Mouse (Mus musculus): ENCODE measurements around the gene Rnf151. TPM values are rescaled to one million over a fixed set of nuclear protein-coding genes. Genes with fewer than 3 reads are reported as not detected.
A peak's percentile ranks its signal among the peaks of the same experiment; 100 is the strongest.
"Not testable (repeated sequence)": the region's sequence is repeated elsewhere in the genome, so short reads cannot be mapped to it uniquely, and the experiment has no call there.

Rnf151 gene
- polyA plus RNA-seq, 1 experiment from 2014 or later = 0.07 TPM

DNA sequence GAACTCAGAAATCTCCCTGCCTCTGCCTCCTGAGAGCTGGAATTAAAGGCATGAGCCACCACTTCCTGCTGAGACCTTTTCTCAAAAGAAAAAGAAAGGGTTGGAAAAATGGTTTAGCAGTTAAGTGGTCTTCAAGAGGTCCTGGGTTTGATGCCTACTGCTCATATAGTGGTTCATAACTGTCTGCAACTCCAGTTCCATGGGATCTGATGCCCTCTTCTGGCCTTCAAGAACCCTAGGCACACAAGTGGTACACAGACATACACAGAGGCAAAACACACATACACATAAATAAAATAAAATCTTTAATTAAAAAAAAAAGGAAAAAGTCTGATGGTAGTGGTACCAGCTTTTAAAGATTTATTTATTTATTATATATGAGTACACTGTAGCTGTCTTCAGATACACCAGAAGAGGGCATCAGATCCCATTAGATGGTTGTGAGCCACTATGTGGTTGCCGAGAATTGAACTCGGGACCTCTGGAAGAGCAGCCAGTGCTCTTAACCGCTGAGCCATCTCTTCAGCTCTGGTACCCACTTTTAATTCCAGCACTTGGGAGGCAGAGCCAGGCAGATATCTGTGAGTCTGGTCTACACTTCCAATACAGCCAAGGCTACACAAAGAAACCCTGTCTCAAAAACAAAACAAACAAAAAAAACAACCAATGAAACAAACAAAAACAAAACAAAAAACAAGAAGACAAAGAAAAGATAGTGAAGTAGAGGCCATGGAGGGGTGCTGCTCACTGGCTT is 8.0 kb upstream of the Rnf151 start:
- H3K4me2 ChIP-seq (ENCODE audit: low read depth, low read length) = no peak overlapping the region
- H3K36me3 ChIP-seq (ENCODE audit: control insufficient read depth, insufficient read depth) = peaks cover 9% of the 10 kb centered on the region
- H3K9ac ChIP-seq (ENCODE audit: low read depth, low read length) = no peak overlapping the region
- H3K9me3 ChIP-seq (replicated peaks; ENCODE audit: control insufficient read depth, low read length) = no peaks in the 10 kb centered on the region
- H3K27me3 ChIP-seq (ENCODE audit: control insufficient read depth, insufficient read depth, low read depth, low read length) = no peaks in the 10 kb centered on the region; the same call in 1 of the 2 replicates
- H3K27ac ChIP-seq (ENCODE audit: low read length) = no peak overlapping the region
- 46% methylated on average over 3 of the region's 3 CpGs for WGBS (ENCODE audit: insufficient replicate concordance)
- no peak for ATAC-seq (ENCODE audit: low read depth)
- peaks cover 28% of the 10 kb centered on the region for H3K4me1 ChIP-seq (ENCODE audit: control insufficient read depth, low read depth, low read length)
- H3K4me3 ChIP-seq (ENCODE audit: low read depth, low read length) = no peak overlapping the region

DNA sequence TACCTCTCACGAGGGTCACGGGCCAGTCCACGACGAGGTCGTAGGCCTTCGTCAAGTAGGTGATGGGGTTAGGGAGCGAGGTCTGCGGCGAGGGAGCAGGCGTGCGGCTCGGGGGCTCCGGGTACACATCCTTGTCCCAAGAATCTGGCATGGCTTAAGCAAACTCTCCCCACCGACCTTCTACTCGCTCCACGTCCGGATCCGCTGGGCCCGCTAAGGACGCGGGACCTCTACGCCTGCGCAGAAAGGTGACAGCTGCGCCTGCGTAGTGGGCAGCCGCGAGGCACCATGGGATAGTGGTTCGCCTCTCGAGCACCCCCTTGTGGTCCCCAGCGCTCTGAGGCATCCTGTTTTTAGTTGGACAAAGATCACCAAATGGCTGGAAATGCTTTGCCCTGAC is 6.3 kb upstream of the Rnf151 start, which contains the start of gene Ndufb10:
TSS of gene Ndufb10 (minus strand) at position 295 of the 400 bp plus-strand sequence.
- peak within 1 kb of the TSS; percentile 71 for H3K4me2 ChIP-seq (ENCODE audit: low read depth, low read length)
- no peaks in the 10 kb centered on the region for H3K9me3 ChIP-seq (replicated peaks; ENCODE audit: control insufficient read depth, low read length)
- peak within 1 kb of the TSS; percentile 97 for H3K9ac ChIP-seq (ENCODE audit: low read depth, low read length)
- peak within 1 kb of the TSS; percentile 90 for H3K27ac ChIP-seq (ENCODE audit: low read length)
- H3K27me3 ChIP-seq (ENCODE audit: control insufficient read depth, insufficient read depth, low read depth, low read length) = no peaks in the 10 kb centered on the region; the same call in 1 of the 2 replicates
- WGBS (ENCODE audit: insufficient replicate concordance) = 0% methylated on average over 30 of the region's 30 CpGs
- peak within 1 kb of the TSS; percentile 93 for H3K4me3 ChIP-seq (ENCODE audit: low read depth, low read length)
- H3K4me1 ChIP-seq (ENCODE audit: control insufficient read depth, low read depth, low read length) = peaks cover 29% of the 10 kb centered on the region
- peak; percentile 68 for ATAC-seq (ENCODE audit: low read depth)
- H3K36me3 ChIP-seq (ENCODE audit: control insufficient read depth, insufficient read depth) = peaks cover 9% of the 10 kb centered on the region

DNA sequence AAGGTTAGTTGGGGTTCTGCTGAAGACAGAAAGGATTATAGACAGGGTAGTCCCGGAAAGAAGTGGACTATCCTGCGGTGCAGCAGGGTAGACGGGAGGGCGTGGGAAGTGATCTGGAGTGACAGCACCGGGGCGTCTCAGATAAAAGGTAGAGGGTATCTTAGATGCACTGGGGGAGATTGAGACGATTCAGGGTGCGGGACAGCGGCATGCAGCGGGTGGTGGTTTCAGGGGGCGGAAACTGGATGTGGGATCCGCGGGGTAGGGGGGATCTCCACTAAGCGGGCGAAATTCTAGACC is 6.0 kb upstream of the Rnf151 start:
- peaks cover 9% of the 10 kb centered on the region for H3K36me3 ChIP-seq (ENCODE audit: control insufficient read depth, insufficient read depth)
- peak overlapping the region; percentile 90 for H3K27ac ChIP-seq (ENCODE audit: low read length)
- H3K4me1 ChIP-seq (ENCODE audit: control insufficient read depth, low read depth, low read length) = peaks cover 33% of the 10 kb centered on the region
- no peaks in the 10 kb centered on the region for H3K9me3 ChIP-seq (replicated peaks; ENCODE audit: control insufficient read depth, low read length)
- WGBS (ENCODE audit: insufficient replicate concordance) = 0% methylated on average over 15 of the region's 15 CpGs
- ATAC-seq (ENCODE audit: low read depth) = peak; percentile 35
- peak overlapping the region; percentile 97 for H3K9ac ChIP-seq (ENCODE audit: low read depth, low read length)
- H3K4me2 ChIP-seq (ENCODE audit: low read depth, low read length) = peak overlapping the region; percentile 71
- no peaks in the 10 kb centered on the region; the same call in 1 of the 2 replicates for H3K27me3 ChIP-seq (ENCODE audit: control insufficient read depth, insufficient read depth, low read depth, low read length)
- H3K4me3 ChIP-seq (ENCODE audit: low read depth, low read length) = peak overlapping the region; percentile 93

DNA sequence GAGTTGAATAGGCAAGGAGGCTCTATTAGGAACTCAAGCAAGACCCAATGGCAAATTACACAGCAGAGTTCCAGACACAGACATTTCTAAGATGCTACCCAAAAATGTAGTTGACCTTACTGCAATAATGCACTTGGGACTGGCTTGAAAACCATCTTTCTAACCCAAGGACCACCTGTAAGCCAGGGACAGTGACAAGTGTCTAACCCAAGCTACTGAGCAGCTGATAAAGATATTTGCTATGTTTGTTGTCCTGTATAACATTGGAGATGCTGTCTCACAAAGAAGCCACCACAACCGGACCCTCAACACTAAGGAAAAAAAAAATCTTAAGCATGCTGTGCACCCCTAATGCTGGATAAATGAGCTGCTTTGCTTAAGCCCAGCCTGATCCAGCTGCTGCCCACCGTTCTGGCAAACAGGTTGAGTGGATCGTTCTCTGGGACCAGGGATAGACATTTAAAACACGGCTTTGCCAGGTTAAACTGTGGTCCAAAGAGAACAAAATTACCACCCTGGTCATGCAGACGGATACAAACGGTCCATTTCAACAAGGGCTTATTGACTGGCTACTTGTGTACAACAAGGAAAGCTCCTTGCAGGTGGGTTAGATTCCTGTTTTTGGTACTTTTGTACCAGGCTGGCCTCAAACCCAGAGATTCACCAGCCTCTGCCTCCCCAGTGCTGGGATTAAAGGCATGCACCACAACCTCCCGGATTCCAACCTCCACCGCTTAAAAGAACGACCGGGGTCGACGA is 5.4 kb upstream of the Rnf151 start:
- H3K27me3 ChIP-seq (ENCODE audit: control insufficient read depth, insufficient read depth, low read depth, low read length) = no peaks in the 10 kb centered on the region; the same call in 1 of the 2 replicates
- peaks cover 37% of the 10 kb centered on the region for H3K4me1 ChIP-seq (ENCODE audit: control insufficient read depth, low read depth, low read length)
- peaks cover 9% of the 10 kb centered on the region for H3K36me3 ChIP-seq (ENCODE audit: control insufficient read depth, insufficient read depth)
- H3K9ac ChIP-seq (ENCODE audit: low read depth, low read length) = peak overlapping the region; percentile 97
- no peaks in the 10 kb centered on the region for H3K9me3 ChIP-seq (replicated peaks; ENCODE audit: control insufficient read depth, low read length)
- H3K27ac ChIP-seq (ENCODE audit: low read length) = peak overlapping the region; percentile 90
- peak overlapping the region; percentile 93 for H3K4me3 ChIP-seq (ENCODE audit: low read depth, low read length)
- peak overlapping the region; percentile 71 for H3K4me2 ChIP-seq (ENCODE audit: low read depth, low read length)
- no peak for ATAC-seq (ENCODE audit: low read depth)
- 1% methylated on average over 12 of the region's 12 CpGs for WGBS (ENCODE audit: insufficient replicate concordance)

DNA sequence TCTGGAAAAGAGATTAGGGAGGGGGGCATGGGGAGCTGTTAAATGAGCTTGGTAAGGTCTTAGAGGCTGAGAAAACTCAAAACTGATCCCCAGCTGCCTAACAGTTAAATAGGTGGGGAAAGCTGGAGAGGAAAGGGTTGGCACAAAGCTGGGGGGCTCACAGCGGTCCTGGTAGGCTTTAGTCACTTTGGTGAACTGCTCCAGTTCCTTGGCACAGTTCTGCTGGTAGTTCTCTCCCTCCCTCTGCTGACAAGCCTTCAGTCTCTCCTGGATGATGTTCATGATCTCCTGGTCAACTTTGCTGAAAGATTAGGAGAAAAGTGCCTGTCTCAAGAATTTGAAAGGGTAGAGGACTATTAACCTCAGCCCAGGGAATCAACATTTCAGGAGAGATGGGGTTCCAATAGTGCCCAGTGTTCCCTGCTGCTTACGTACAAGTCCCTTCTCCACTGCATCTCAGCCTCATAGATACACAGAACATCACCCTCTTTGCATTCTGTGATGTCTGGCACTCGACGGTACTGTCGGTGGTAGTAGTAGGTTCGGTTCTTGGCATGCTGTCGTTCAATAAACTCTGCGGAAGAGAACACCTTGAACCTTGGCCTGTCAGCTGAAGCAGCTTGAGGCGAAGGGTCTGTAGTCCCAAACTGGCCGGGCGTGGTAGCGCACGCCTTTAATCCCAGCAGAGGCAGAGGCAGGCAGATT is 4.5 kb upstream of the Rnf151 start:
- WGBS (ENCODE audit: insufficient replicate concordance) = 16% methylated on average over 13 of the region's 13 CpGs
- no peaks in the 10 kb centered on the region for H3K9me3 ChIP-seq (replicated peaks; ENCODE audit: control insufficient read depth, low read length)
- ATAC-seq (ENCODE audit: low read depth) = no peak
- peak overlapping the region; percentile 71 for H3K4me2 ChIP-seq (ENCODE audit: low read depth, low read length)
- H3K4me3 ChIP-seq (ENCODE audit: low read depth, low read length) = peak overlapping the region; percentile 93
- peak overlapping the region; percentile 18; the same call in 1 of the 2 replicates for H3K9ac ChIP-seq (ENCODE audit: low read depth, low read length)
- H3K27ac ChIP-seq (ENCODE audit: low read length) = peak overlapping the region; percentile 42
- H3K4me1 ChIP-seq (ENCODE audit: control insufficient read depth, low read depth, low read length) = peaks cover 37% of the 10 kb centered on the region
- H3K36me3 ChIP-seq (ENCODE audit: control insufficient read depth, insufficient read depth) = peaks cover 9% of the 10 kb centered on the region
- no peaks in the 10 kb centered on the region; the same call in 1 of the 2 replicates for H3K27me3 ChIP-seq (ENCODE audit: control insufficient read depth, insufficient read depth, low read depth, low read length)

DNA sequence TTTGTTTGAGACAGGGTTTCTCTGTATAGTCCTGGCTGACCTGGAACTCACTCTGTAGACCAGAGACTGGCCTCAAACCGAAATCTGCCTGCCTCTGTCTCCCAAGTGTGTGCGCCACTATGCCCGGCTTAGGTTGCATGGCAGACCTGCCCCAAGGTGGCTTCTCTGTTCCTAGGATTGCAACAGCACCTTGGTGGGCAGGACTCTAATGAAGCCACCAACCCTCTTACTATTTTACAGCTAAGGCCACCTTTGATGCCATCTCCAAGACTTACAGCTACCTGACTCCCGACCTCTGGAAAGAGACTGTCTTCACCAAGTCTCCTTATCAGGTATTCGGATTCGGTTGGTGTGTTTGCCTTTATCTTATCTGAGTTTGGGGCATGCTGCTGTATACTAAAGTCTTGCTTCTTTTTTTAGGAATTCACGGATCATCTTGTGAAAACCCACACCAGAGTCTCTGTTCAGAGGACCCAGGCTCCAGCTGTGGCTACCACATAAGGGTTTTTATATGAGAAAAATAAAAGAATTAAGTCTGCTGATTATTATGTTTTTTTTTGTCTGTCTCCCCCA is 3.6 kb upstream of the Rnf151 start:
- H3K27me3 ChIP-seq (ENCODE audit: control insufficient read depth, insufficient read depth, low read depth, low read length); H3K9me3 ChIP-seq (replicated peaks; ENCODE audit: control insufficient read depth, low read length); H3K36me3 ChIP-seq (ENCODE audit: control insufficient read depth, insufficient read depth); ATAC-seq (ENCODE audit: low read depth): not testable (repeated sequence)
- peak overlapping the region; percentile 93 for H3K4me3 ChIP-seq (ENCODE audit: low read depth, low read length)
- peak overlapping the region; percentile 68 for H3K9ac ChIP-seq (ENCODE audit: low read depth, low read length)
- WGBS (ENCODE audit: insufficient replicate concordance) = 7% methylated on average over 7 of the region's 7 CpGs
- peak overlapping the region; percentile 71 for H3K4me2 ChIP-seq (ENCODE audit: low read depth, low read length)
- H3K27ac ChIP-seq (ENCODE audit: low read length) = peak overlapping the region; percentile 42
- peaks cover 37% of the 10 kb centered on the region for H3K4me1 ChIP-seq (ENCODE audit: control insufficient read depth, low read depth, low read length)

DNA sequence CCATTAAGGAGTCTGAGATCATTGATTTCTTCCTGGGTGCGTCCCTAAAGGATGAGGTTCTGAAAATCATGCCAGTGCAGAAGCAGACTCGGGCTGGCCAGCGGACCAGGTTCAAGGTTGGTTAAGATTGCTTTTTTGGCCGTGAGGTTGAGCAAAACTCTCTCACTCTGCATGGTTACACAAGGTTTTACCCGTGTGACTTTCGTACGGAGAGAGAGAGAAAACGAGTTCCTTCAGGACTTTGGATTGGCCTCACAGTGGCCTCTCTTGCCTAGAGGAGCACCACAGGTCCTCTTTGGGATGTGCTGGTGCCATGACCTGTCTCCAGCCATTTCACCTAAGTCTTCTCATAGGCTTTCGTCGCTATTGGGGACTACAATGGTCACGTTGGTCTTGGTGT is 2.8 kb upstream of the Rnf151 start:
- 1% methylated on average over 11 of the region's 11 CpGs for WGBS (ENCODE audit: insufficient replicate concordance)
- H3K36me3 ChIP-seq (ENCODE audit: control insufficient read depth, insufficient read depth); ATAC-seq (ENCODE audit: low read depth); H3K9me3 ChIP-seq (replicated peaks; ENCODE audit: control insufficient read depth, low read length); H3K27me3 ChIP-seq (ENCODE audit: control insufficient read depth, insufficient read depth, low read depth, low read length): not testable (repeated sequence)
- peak overlapping the region; percentile 71 for H3K9ac ChIP-seq (ENCODE audit: low read depth, low read length)
- H3K27ac ChIP-seq (ENCODE audit: low read length) = peak overlapping the region; percentile 76
- peaks cover 37% of the 10 kb centered on the region for H3K4me1 ChIP-seq (ENCODE audit: control insufficient read depth, low read depth, low read length)
- peak overlapping the region; percentile 71 for H3K4me2 ChIP-seq (ENCODE audit: low read depth, low read length)
- peak overlapping the region; percentile 93 for H3K4me3 ChIP-seq (ENCODE audit: low read depth, low read length)

DNA sequence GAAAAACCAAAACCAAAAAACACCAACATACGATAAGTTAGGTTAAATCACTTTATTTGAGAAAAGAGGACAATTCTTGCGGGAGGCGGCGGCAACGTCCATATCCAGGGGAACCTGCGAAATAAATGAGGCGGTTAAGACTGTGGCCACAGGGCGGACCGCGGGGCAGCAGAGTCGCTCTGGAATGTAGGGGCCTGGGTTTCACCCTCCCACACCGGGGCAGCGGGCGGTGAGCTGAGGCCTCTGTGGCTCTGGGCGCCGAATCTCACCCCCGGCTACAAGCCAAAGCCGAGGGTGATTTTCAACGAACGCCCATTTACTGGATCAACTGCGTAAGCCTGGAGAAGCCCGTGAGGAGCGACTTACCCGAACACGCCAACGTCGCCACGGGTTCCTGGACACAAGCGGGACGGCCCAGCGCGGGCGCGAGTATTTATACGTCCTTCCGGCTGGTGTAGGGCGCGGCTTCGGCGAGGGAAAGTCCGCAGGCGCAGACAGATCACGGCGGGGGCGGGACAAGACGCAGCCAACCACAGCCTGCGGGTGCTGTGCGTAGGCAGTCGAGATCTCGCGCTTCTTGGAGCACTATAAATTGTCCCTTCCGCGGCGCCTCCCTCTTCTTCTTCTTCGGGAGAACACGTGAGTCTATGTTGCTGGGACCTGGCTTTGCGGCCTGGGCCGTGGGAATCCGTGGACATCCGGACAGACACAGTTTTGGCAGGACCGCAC is 1.8 kb upstream of the Rnf151 start:
- Histone ChIP-seq H3K9ac (ENCODE audit: low read depth, low read length) (peak overlapping the region; percentile 79), H3K27ac (ENCODE audit: low read length) (peak overlapping the region; percentile 83), H3K4me1 (ENCODE audit: control insufficient read depth, low read depth, low read length) (peaks cover 37% of the 10 kb centered on the region), H3K36me3 (ENCODE audit: control insufficient read depth, insufficient read depth) (peaks cover 9% of the 10 kb centered on the region), H3K4me3 (ENCODE audit: low read depth, low read length) (peak overlapping the region; percentile 93), H3K4me2 (ENCODE audit: low read depth, low read length) (peak overlapping the region; percentile 74), H3K27me3 (ENCODE audit: control insufficient read depth, insufficient read depth, low read depth, low read length) (no peaks in the 10 kb centered on the region), H3K9me3 (replicated peaks; ENCODE audit: control insufficient read depth, low read length) (no peaks in the 10 kb centered on the region)
- under 1% methylated on average over 61 of the region's 61 CpGs for WGBS (ENCODE audit: insufficient replicate concordance)
- ATAC-seq (ENCODE audit: low read depth) = peak; percentile 94
